Mouse (Mus musculus) heart, postnatal 0 days (tissue): ENCODE results near the gene Ryr2.

Experiments used
- CTCF ChIP-seq: IDR thresholded peaks from 2 replicates; pipeline ENCODE4 v1.5.1; 2016; ENCODE audit warnings: antibody characterized with exemption, control low read depth, low read depth
- EP300 ChIP-seq: IDR thresholded peaks from 2 replicates; pipeline ENCODE4 v1.6.1; 2016; ENCODE audit warnings: antibody characterized with exemption, low read depth

DNA sequence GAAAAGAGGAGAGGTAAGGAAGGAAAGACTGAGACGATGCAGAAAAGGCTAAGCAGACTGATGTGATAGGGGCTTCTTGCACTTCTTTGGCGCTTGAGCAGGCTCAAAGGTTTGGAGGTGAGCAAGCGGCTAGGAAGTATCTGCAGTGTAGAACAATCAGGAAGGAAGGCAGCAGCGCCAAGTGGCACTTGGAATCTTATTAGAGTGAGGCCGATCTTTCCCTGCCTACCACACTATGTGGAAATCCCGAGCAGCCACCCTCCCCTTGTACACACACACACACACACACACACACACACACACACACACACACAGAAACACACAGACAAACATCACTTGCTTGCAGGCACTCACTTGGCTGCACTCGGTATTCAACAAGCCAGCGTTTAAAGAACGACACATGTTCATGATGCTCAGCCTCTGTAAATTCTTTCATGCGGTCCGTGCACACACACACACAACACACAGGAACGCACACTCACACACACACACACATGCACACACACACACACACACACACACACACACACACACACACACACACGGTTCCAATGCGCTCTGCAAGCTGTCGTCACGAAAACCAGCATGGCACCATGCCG lies 1.4 kb downstream of the Ryr2 start:
- TF ChIP-seq CTCF (no peak), EP300 (no peak)
